Mouse (Mus musculus): ENCODE results near the gene Lxn. TPM values are rescaled to one million over a fixed set of nuclear protein-coding genes. Genes with fewer than 3 reads are reported as not detected.

Gene Lxn
- total RNA-seq, 2 experiments from 2014 or later = 3.6 to 4.2 TPM

DNA sequence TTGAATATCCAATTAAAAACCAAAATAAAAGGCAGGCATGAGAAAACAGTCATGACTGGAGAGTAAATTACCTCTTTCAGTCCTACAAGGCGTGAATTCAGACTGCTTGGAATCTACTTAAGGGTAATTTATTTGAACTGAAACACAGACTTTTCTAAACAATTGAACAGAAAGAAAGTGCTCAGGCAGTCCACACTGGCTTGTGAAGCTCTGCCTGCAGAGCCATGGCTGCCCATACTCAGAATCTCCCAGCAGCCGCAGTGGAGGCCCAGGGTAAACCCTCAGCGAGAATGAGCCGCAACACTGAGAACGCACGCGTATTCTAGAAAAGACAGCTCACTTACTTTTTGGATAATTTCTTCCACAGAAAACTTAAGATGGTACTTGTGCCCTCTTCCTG, 1.7 kb downstream of the Lxn start:
- DNase-seq = no peak

DNA sequence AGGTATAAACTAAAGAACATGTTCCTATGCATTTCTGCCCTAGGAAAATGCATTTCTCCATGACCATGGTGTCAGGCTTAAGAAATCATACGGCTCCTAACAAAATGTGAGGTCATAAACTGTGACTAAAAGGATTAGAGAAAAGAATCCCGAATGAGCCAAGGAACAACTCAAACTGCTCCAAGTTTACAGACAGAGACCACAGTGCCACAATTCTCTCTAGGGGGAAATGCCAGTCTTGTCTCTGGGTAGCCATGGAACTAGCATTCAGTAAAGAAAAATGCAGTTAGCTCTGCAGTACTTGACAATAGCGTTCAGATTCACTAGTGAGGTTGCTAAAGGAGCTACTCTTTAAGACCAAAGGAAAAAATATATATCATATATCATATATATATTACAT, 3.8 kb downstream of the Lxn start:
- DNase-seq = no peak

- peak; percentile 14 to 28 for DNase-seq
Measured at GRCm38 (mm10) chr3:67450601-67451210, 13.0 kb downstream of the Lxn start.

- DNase-seq = peak in 1 of 2 experiments; percentile 15
Measured at GRCm38 (mm10) chr3:67449660-67450059, 14.1 kb downstream of the Lxn start.

DNA sequence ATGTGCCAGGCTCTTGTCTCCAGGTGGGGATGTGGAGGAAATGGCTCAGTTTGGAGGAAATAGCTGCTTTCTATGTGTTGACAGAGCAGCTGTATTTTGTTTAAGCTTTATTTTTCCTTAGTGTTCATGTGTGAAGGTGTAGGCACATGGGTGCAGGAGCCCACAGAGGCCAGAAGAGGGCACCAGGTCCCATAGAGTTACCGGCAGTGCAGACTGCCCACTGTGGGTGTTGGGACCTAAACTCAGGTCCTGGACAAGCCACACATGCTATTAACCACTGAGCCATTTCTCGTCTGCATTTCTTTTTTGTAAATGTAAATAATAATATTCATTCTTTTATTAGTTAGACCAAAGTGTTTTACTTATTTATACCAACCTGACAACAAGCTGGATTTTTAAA, 16.6 kb downstream of the Lxn start:
- no peak for DNase-seq

GRCm38 (mm10) chr3:67434011-67434410, 29.7 kb downstream of the Lxn start:
- DNase-seq = no peak

DNA sequence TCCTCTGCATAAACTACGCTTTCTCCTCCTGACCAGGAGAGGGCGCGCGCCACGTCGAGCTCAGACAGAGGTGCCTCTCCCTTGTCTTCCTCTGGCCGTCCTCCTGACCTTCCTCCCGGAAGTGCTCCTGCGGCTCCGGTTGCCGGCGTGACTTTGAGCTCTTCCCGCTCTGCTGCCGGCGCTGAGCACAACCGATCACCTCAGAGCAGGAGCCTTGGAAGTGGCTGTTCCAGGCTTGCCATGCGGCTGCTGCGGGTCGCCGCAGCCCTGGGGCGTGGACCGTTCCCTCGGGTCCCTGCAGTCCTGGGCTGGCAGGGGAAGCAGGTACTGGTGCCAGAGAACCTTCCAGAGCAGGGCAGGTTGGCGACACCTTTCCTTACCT, 33.7 kb downstream of the Lxn start, which contains the start of gene Gfm1:
Gfm1 (plus strand) TSS at position 98 of the 382 bp plus-strand sequence.
- DNase-seq = peak; percentile 92

DNA sequence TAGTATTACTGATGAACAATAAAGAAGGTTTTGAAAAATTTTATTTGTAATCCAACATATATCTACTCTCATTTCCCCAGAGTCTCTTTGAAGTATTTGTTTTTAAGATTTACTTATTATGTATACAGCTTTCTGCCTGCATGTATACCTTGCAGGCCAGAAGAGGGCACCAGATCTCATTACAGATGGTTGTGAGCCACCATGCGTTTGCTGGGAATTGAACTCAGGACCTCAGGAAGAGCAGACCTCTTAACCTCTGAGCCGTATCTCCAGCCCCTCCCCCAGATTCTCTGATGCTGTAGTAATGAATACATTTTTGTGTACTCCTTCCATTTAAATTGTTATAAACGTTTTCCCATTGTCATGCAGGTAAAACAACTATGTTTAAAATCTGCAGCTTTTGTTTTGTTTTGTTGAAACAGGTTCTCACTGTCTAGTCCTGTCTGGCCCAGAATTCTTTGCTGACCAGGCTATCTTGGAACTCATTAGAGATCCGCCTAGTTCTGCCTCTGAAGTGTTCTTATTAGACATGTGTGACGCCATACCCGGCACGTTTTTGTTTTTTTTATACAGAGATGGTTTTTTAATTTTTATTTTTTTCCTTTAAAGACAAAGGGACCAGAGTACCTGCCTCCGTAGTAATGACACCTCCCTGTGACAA, 34.3 kb downstream of the Lxn start:
- no peak for DNase-seq

Other genes with a start within 250 kb of the Lxn start
- 100 to 1,000 TPM; 166 to 180 TPM for gene Mlf1, start 89.8 kb downstream of the Lxn start, total RNA-seq (2021)
- gene Gm17402, start 88.8 kb downstream of the Lxn start, total RNA-seq (2021) = not detected
- gene Gfm1, start 33.8 kb downstream of the Lxn start, total RNA-seq (2021) = 100 to 1,000 TPM; 229 to 255 TPM
- gene Rarres1, start 51.6 kb upstream of the Lxn start, total RNA-seq (2021) = 1 to 10 TPM in 1 of 2 experiments, under 1 TPM in 1; 0.99 to 1.1 TPM
- gene Mfsd1, start 118.8 kb upstream of the Lxn start, total RNA-seq (2021) = 10 to 100 TPM; 25.1 to 31.4 TPM